Mouse (Mus musculus): ENCODE measurements at regions not wholly inside any gene's neighbourhood (a gene's known extent, or its start where the extent isn't known, plus 50 kb on each side); places are given as distances from the start of the nearest gene placed in this dataset.

- no peak for DNase-seq
Observed at GRCm38 (mm10) chr8:78877423-78877822, 56.5 kb upstream of the Lsm6 start.

GRCm38 (mm10) chr8:78889708-78890107 is 68.8 kb upstream of the Lsm6 start:
- no peak for DNase-seq

GRCm38 (mm10) chr8:78890571-78890970 is 69.6 kb upstream of the Lsm6 start:
- no peak for DNase-seq

GRCm38 (mm10) chr8:78899887-78900286 is 78.9 kb upstream of the Lsm6 start:
- peak; percentile 72 for DNase-seq

GRCm38 (mm10) chr8:78903034-78903433 is 82.1 kb upstream of the Lsm6 start:
- no peak for DNase-seq

GRCm38 (mm10) chr8:78907918-78908317 is 87.0 kb upstream of the Lsm6 start:
- DNase-seq = no peak

- DNase-seq = no peak
Observed at GRCm38 (mm10) chr8:78911288-78911873, 90.4 kb upstream of the Lsm6 start.

GRCm38 (mm10) chr8:78912470-78912869 is 91.5 kb upstream of the Lsm6 start:
- no peak for DNase-seq

GRCm38 (mm10) chr8:78913823-78914222 is 92.9 kb upstream of the Lsm6 start:
- DNase-seq = no peak

GRCm38 (mm10) chr8:78930610-78931397 is 97.4 kb upstream of the Zfp827 start:
- no peak for DNase-seq

GRCm38 (mm10) chr8:78932069-78932468 is 96.2 kb upstream of the Zfp827 start:
- no peak for DNase-seq

- DNase-seq = peak; percentile 4
Observed at GRCm38 (mm10) chr8:78940049-78940448, 88.2 kb upstream of the Zfp827 start.

- DNase-seq = no peak
Observed at GRCm38 (mm10) chr8:78941558-78941957, 86.7 kb upstream of the Zfp827 start.

- DNase-seq = no peak
Observed at GRCm38 (mm10) chr8:78944367-78944766, 83.9 kb upstream of the Zfp827 start.

- DNase-seq = no peak
Observed at GRCm38 (mm10) chr8:78945607-78946006, 82.6 kb upstream of the Zfp827 start.

- DNase-seq = no peak
Observed at GRCm38 (mm10) chr8:78946085-78946484, 82.2 kb upstream of the Zfp827 start.

- no peak for DNase-seq
Observed at GRCm38 (mm10) chr8:78975034-78975433, 53.2 kb upstream of the Zfp827 start.

Data from adrenal gland, postnatal 25 days (tissue).